Mouse (Mus musculus): ENCODE data around the gene Nptn. TPM values are rescaled to one million over a fixed set of nuclear protein-coding genes. Genes with fewer than 3 reads are reported as not detected.

Gene Nptn
- polyA plus RNA-seq, 1 experiment from 2014 or later: 173 TPM

DNA sequence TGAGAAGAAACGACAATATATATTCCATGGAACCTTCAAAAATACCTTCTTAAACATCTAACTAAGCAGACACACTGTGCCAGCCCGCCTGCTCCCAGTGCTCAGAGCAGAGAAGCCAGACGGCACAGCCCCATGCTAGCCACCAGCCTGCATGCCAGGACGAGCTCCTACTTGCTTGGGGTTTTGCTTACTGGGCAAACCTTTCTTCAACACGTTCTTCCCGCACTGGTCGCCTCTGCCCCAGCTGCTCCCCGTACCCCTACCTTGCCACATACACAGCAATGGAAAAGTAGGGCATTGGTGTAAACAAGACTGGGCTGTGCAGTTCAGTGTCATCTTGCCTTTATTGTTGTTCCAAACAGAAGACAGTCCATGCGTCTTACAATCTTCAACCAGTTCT is 83.5 kb downstream of the Nptn start:
- Histone ChIP-seq H3K27me3 (replicated peaks; ENCODE audit: control insufficient read depth, insufficient read depth, low read length) (no peaks in the 10 kb centered on the region), H3K9ac (ENCODE audit: low read depth, low read length) (no peak overlapping the region), H3K4me2 (ENCODE audit: low read depth, low read length) (no peak overlapping the region), H3K4me1 (ENCODE audit: control insufficient read depth, insufficient read depth, low read length) (no peaks in the 10 kb centered on the region), H3K9me3 (ENCODE audit: control insufficient read depth, low read length) (no peaks in the 10 kb centered on the region), H3K4me3 (ENCODE audit: low read depth, low read length) (no peak overlapping the region), H3K27ac (replicated peaks; ENCODE audit: low read depth, low read length) (no peak overlapping the region), H3K36me3 (ENCODE audit: control insufficient read depth, insufficient read depth, low read length) (peaks cover 27% of the 10 kb centered on the region)
- DNase-seq (ENCODE audit: low spot score) (no peak), ATAC-seq (ENCODE audit: low read depth) (no peak)
- WGBS: 76% methylated on average over 9 of the region's 9 CpGs

DNA sequence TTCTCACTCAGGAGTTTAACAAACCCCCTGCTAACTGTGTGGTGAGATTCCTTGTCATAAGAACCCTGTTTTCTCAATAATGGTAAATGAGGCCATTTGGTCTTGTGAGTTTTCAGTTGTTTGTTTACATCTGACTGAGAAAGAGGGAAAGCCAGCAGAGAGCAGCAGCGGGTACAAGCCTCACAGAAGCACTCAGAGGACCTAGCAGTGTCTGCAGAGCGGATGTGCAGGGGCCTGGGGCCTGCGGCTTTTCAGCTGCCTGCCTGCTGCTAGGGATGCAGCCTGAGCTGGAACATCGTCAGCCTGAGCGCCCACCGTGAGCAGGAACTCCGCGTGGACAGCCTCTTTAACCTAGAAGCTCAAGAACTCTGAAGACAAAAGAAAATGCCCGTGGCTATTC is 84.2 kb downstream of the Nptn start:
- no peak overlapping the region for H3K4me2 ChIP-seq (ENCODE audit: low read depth, low read length)
- peaks cover 27% of the 10 kb centered on the region for H3K36me3 ChIP-seq (ENCODE audit: control insufficient read depth, insufficient read depth, low read length)
- no peak overlapping the region for H3K27ac ChIP-seq (replicated peaks; ENCODE audit: low read depth, low read length)
- no peak for DNase-seq (ENCODE audit: low spot score)
- ATAC-seq (ENCODE audit: low read depth): no peak
- H3K9ac ChIP-seq (ENCODE audit: low read depth, low read length): no peak overlapping the region
- H3K4me3 ChIP-seq (ENCODE audit: low read depth, low read length): no peak overlapping the region
- H3K4me1 ChIP-seq (ENCODE audit: control insufficient read depth, insufficient read depth, low read length): no peaks in the 10 kb centered on the region
- 46% methylated on average over 9 of the region's 9 CpGs for WGBS
- H3K9me3 ChIP-seq (ENCODE audit: control insufficient read depth, low read length): no peaks in the 10 kb centered on the region
- no peaks in the 10 kb centered on the region for H3K27me3 ChIP-seq (replicated peaks; ENCODE audit: control insufficient read depth, insufficient read depth, low read length)

DNA sequence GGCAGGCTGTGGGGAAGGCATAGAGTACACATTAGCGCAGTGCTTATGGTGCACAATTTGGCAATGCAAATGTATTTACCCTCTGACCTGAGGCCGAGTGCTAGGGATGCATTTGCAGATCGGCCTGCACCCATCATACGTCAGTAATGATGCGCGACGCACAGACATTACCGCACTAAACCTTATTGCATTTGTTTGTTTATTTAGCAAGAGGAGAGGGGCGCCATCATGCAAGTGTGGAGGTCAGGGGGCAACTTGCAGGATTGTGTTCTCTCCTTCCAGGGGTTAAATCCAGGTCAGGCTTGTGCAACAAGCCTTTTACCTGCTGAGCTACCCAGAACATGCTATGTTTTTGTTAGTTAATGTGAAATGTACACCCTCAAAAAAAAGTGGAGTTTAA is 85.2 kb downstream of the Nptn start:
- WGBS: 46% methylated on average over 9 of the region's 9 CpGs
- Histone ChIP-seq H3K9me3 (ENCODE audit: control insufficient read depth, low read length) (no peaks in the 10 kb centered on the region), H3K36me3 (ENCODE audit: control insufficient read depth, insufficient read depth, low read length) (peaks cover 22% of the 10 kb centered on the region), H3K4me2 (ENCODE audit: low read depth, low read length) (no peak overlapping the region), H3K27ac (replicated peaks; ENCODE audit: low read depth, low read length) (no peak overlapping the region), H3K4me1 (ENCODE audit: control insufficient read depth, insufficient read depth, low read length) (no peaks in the 10 kb centered on the region), H3K27me3 (replicated peaks; ENCODE audit: control insufficient read depth, insufficient read depth, low read length) (no peaks in the 10 kb centered on the region), H3K9ac (ENCODE audit: low read depth, low read length) (no peak overlapping the region), H3K4me3 (ENCODE audit: low read depth, low read length) (no peak overlapping the region)
- DNase-seq (ENCODE audit: low spot score) (no peak), ATAC-seq (ENCODE audit: low read depth) (no peak)

DNA sequence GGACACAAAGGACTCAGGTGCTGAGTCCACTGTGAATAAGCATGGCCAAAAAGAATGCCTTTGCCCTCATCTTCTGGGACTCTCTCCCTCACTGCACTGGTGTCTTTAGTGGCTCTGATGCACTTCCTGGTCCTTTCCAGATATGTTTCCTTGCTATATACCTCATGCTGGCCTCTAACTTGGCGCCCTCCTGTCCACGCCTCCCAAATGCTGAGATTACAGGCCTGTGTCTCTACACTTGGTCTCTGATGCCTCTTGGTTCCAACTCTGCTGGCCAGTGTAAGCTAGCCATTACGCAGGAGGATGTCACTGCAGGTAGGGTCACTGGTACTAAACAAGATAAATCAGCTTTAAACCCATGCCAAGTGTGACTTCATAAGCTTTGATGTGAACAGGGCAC is 86.1 kb downstream of the Nptn start:
- DNase-seq (ENCODE audit: low spot score) (no peak), ATAC-seq (ENCODE audit: low read depth) (no peak)
- no peak overlapping the region for H3K4me3 ChIP-seq (ENCODE audit: low read depth, low read length)
- H3K9ac ChIP-seq (ENCODE audit: low read depth, low read length): no peak overlapping the region
- peaks cover 13% of the 10 kb centered on the region for H3K36me3 ChIP-seq (ENCODE audit: control insufficient read depth, insufficient read depth, low read length)
- H3K27ac ChIP-seq (replicated peaks; ENCODE audit: low read depth, low read length): no peak overlapping the region
- 89% methylated on average over 3 of the region's 3 CpGs for WGBS
- H3K4me2 ChIP-seq (ENCODE audit: low read depth, low read length): no peak overlapping the region
- H3K9me3 ChIP-seq (ENCODE audit: control insufficient read depth, low read length): no peaks in the 10 kb centered on the region
- H3K27me3 ChIP-seq (replicated peaks; ENCODE audit: control insufficient read depth, insufficient read depth, low read length): no peaks in the 10 kb centered on the region
- H3K4me1 ChIP-seq (ENCODE audit: control insufficient read depth, insufficient read depth, low read length): no peaks in the 10 kb centered on the region

DNA sequence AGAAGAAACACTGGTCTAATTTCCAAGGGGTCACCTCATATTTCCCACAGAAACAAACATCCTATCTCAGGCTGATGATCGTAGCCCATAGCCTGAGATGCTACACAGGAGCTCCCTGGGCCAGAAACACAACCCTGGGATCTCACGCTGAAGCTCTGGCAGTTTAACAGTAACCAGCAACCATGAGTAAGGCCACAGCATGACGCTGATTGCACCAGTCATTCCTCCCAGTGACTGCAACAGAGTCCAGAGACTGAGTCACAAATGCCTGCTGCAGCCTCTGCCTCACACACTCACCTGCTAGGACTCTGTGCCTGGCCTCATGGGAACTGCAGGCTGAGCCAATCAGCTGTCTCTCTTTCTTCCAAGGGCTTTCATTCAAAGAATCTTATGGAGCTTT is 87.0 kb downstream of the Nptn start:
- 62% methylated on average over 3 of the region's 3 CpGs for WGBS
- Histone ChIP-seq H3K36me3 (ENCODE audit: control insufficient read depth, insufficient read depth, low read length) (peaks cover 10% of the 10 kb centered on the region), H3K4me3 (ENCODE audit: low read depth, low read length) (no peak overlapping the region), H3K4me1 (ENCODE audit: control insufficient read depth, insufficient read depth, low read length) (no peaks in the 10 kb centered on the region), H3K27ac (replicated peaks; ENCODE audit: low read depth, low read length) (no peak overlapping the region), H3K9me3 (ENCODE audit: control insufficient read depth, low read length) (no peaks in the 10 kb centered on the region), H3K27me3 (replicated peaks; ENCODE audit: control insufficient read depth, insufficient read depth, low read length) (no peaks in the 10 kb centered on the region), H3K4me2 (ENCODE audit: low read depth, low read length) (no peak overlapping the region), H3K9ac (ENCODE audit: low read depth, low read length) (no peak overlapping the region)
- DNase-seq (ENCODE audit: low spot score) (no peak), ATAC-seq (ENCODE audit: low read depth) (no peak)

DNA sequence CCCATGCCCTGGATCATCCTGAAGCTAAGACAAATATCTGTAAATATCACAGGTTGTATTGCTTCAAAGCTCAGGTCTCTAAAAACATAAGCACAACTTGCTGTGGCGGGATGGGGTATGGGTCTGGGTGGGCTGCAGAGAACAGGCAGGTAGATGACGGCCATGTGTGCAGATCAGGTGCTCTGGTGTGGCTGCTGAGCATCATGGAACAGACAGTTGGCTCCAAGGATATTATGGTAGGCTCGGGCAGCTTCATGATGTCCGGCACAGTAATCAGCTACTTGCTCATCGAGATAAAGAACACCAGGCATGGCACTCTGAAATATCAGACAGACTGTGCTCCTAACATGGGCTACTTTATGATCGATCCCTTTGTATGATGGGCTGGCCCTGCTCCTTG is 87.8 kb downstream of the Nptn start:
- no peak for ATAC-seq (ENCODE audit: low read depth)
- Histone ChIP-seq H3K27ac (replicated peaks; ENCODE audit: low read depth, low read length) (no peak overlapping the region), H3K36me3 (ENCODE audit: control insufficient read depth, insufficient read depth, low read length) (peaks cover 5% of the 10 kb centered on the region; the same call in 1 of the 2 replicates), H3K4me1 (ENCODE audit: control insufficient read depth, insufficient read depth, low read length) (no peaks in the 10 kb centered on the region), H3K9me3 (ENCODE audit: control insufficient read depth, low read length) (no peaks in the 10 kb centered on the region), H3K9ac (ENCODE audit: low read depth, low read length) (no peak overlapping the region), H3K27me3 (replicated peaks; ENCODE audit: control insufficient read depth, insufficient read depth, low read length) (no peaks in the 10 kb centered on the region), H3K4me3 (ENCODE audit: low read depth, low read length) (no peak overlapping the region), H3K4me2 (ENCODE audit: low read depth, low read length) (no peak overlapping the region)
- 90% methylated on average over 6 of the region's 6 CpGs for WGBS
- DNase-seq (ENCODE audit: low spot score): no peak

DNA sequence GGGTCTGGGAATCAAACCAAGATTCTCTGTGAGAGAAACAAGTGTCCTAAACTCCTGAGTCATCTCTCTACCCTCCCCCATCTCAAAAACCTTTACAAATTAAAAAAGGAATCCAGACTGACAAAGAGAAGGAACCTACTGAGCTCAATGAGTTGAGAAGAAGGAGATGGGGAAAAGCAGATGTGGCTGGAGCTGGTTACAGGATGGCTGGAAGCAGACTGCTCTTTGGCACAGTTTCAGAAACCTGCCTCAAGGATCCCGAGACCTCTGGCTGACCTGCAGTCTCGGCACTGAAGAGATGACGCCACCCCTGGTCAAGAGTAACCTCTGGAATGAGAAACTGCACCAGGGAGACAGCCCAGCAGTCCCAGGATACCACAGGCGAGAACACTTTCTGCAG is 90.4 kb downstream of the Nptn start:
- no peak for ATAC-seq (ENCODE audit: low read depth)
- no peak overlapping the region for H3K27ac ChIP-seq (replicated peaks; ENCODE audit: low read depth, low read length)
- H3K36me3 ChIP-seq (ENCODE audit: control insufficient read depth, insufficient read depth, low read length): no peaks in the 10 kb centered on the region
- no peaks in the 10 kb centered on the region for H3K4me1 ChIP-seq (ENCODE audit: control insufficient read depth, insufficient read depth, low read length)
- no peak overlapping the region for H3K9ac ChIP-seq (ENCODE audit: low read depth, low read length)
- H3K4me3 ChIP-seq (ENCODE audit: low read depth, low read length): no peak overlapping the region
- no peaks in the 10 kb centered on the region for H3K27me3 ChIP-seq (replicated peaks; ENCODE audit: control insufficient read depth, insufficient read depth, low read length)
- no peaks in the 10 kb centered on the region for H3K9me3 ChIP-seq (ENCODE audit: control insufficient read depth, low read length)
- WGBS: 29% methylated on average over 4 of the region's 4 CpGs
- peak; percentile 63 for DNase-seq (ENCODE audit: low spot score)
- no peak overlapping the region for H3K4me2 ChIP-seq (ENCODE audit: low read depth, low read length)

DNA sequence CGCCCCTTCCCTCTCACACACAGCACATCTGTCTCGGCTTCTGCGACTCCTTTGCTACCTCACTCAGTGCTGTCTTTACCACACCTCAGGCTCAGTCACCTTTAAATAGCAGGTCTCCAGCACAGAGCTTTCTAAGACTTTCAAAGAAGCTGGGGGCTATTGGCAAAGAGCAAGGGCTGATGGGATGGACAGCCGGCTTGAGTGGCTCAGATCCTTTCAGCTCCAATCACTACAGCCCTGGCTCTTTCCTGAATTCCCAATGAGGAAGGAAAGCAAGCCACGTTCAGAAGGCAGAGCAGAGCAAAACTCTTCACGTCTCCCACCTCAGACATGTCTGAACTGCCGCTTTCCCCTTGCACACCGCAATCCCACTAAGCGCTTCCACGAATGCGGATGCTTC is 92.7 kb downstream of the Nptn start:
- WGBS: 68% methylated on average over 11 of the region's 11 CpGs
- Histone ChIP-seq H3K9ac (ENCODE audit: low read depth, low read length) (no peak overlapping the region), H3K27ac (replicated peaks; ENCODE audit: low read depth, low read length) (no peak overlapping the region), H3K27me3 (replicated peaks; ENCODE audit: control insufficient read depth, insufficient read depth, low read length) (no peaks in the 10 kb centered on the region), H3K9me3 (ENCODE audit: control insufficient read depth, low read length) (no peaks in the 10 kb centered on the region), H3K36me3 (ENCODE audit: control insufficient read depth, insufficient read depth, low read length) (no peaks in the 10 kb centered on the region), H3K4me2 (ENCODE audit: low read depth, low read length) (no peak overlapping the region), H3K4me1 (ENCODE audit: control insufficient read depth, insufficient read depth, low read length) (no peaks in the 10 kb centered on the region), H3K4me3 (ENCODE audit: low read depth, low read length) (no peak overlapping the region)
- DNase-seq (ENCODE audit: low spot score): no peak
- no peak for ATAC-seq (ENCODE audit: low read depth)

DNA sequence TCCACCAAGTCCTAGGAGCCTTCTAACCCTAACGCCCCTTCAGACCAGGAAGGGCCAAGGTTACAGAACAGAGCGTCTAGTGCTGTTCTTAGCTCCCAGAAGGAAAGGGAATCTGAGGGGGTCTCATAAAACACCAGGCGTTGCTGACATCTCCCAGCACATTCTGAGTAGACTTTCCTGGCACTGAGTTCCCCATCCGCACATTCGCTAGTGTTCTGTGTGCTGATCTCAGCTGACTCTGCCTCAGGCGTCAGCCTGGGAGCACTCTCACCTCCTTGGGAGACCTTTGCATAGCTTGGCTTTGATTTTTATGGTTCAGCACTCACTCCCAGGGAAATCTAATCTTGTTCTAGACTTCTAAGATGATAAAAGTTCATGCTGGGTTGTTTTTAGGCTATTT is 93.3 kb downstream of the Nptn start:
- Histone ChIP-seq H3K27me3 (replicated peaks; ENCODE audit: control insufficient read depth, insufficient read depth, low read length) (no peaks in the 10 kb centered on the region), H3K36me3 (ENCODE audit: control insufficient read depth, insufficient read depth, low read length) (no peaks in the 10 kb centered on the region), H3K4me3 (ENCODE audit: low read depth, low read length) (no peak overlapping the region), H3K27ac (replicated peaks; ENCODE audit: low read depth, low read length) (no peak overlapping the region), H3K9ac (ENCODE audit: low read depth, low read length) (no peak overlapping the region), H3K4me1 (ENCODE audit: control insufficient read depth, insufficient read depth, low read length) (no peaks in the 10 kb centered on the region), H3K9me3 (ENCODE audit: control insufficient read depth, low read length) (no peaks in the 10 kb centered on the region), H3K4me2 (ENCODE audit: low read depth, low read length) (no peak overlapping the region)
- 57% methylated on average over 6 of the region's 6 CpGs for WGBS
- DNase-seq (ENCODE audit: low spot score): no peak
- no peak for ATAC-seq (ENCODE audit: low read depth)

Measured in embryonic facial prominence, embryonic 14.5 days (tissue).